Mouse (Mus musculus): ENCODE measurements around the gene Atraid.
A peak's percentile ranks its signal among the peaks of the same experiment; 100 is the strongest.
"Not testable (repeated sequence)": the region's sequence is repeated elsewhere in the genome, so short reads cannot be mapped to it uniquely, and the experiment has no call there.

The Atraid gene

GRCm38 (mm10) chr5:31047848-31048762, at the start of gene Atraid:
Gene Atraid, plus strand, starts transcription at chr5:31048312.
- peak; percentile 97 to 98 for DNase-seq (ENCODE audit: low spot score in 2 of 2)

- no peak for DNase-seq (ENCODE audit: low spot score in 2 of 2)
Measured at GRCm38 (mm10) chr5:30999324-30999723, 48.8 kb upstream of the Atraid start.

DNA sequence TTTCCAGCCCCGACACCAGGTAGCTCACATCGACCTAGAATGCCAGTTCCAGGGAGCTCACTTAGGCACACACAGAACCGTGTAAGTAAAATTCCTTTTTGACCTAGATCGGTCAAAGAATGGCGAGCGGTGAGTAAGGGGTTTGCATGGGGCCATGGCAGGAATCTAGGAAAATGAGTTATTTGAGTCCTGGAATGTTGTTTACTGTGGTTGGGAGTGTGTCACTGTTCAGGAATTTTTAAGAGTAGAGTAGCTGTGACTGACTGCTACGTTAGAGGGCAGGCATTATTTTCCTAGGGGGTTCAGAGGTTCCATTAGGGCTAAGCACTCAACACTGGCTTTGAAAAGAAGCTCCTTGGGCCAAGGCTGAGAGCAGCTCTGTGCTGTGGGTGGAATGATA, 48.0 kb upstream of the Atraid start:
- DNase-seq (ENCODE audit: low spot score in 2 of 2) = no peak

DNA sequence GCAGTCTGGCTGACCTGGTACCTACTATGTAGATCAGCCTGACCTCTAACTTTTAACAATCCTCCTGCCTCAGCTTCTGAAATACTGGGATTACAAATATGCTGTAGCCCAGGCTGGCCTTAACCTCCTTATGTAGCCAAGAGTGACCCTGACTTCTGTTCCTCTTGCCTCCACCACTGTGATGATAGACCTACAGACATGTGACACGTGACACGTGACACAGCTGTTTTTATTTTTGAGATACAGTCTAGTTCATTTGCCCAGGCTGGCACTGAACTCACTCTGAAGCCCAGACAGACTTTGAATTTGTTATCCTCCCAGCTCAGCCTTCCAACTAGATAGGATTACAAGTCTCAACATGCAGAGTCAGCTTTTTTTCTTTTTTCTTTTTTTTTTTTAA, 47.1 kb upstream of the Atraid start:
- DNase-seq (ENCODE audit: low spot score in 2 of 2) = no peak

- DNase-seq (ENCODE audit: low spot score in 2 of 2) = no peak
Measured at GRCm38 (mm10) chr5:31001560-31001959, 46.6 kb upstream of the Atraid start.

- peak; percentile 64 to 84 for DNase-seq (ENCODE audit: low spot score in 2 of 2)
Measured at GRCm38 (mm10) chr5:31004184-31004583, 43.9 kb upstream of the Atraid start.

DNA sequence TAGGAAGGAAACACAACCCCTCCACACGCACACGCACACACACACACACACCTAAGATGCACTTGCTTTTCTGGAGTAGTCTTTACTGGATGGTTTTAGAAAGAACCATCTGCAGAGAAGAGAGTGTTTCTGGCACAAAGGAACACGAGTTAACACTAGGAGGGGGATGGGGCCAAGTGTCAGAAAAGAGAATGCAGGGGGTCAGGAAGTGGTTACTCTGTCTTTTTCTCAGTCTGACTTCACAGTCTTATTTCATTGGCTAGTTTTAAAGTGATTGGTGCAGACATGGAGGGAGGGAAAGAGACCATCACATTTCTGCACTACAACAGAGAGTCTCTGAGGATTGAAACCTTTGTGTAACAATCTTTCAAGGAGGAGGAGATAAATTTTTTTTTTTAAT, 35.4 kb upstream of the Atraid start:
- no peak for DNase-seq (ENCODE audit: low spot score in 2 of 2)

GRCm38 (mm10) chr5:31015913-31016312, 32.2 kb upstream of the Atraid start:
- DNase-seq (ENCODE audit: low spot score in 2 of 2) = no peak

DNA sequence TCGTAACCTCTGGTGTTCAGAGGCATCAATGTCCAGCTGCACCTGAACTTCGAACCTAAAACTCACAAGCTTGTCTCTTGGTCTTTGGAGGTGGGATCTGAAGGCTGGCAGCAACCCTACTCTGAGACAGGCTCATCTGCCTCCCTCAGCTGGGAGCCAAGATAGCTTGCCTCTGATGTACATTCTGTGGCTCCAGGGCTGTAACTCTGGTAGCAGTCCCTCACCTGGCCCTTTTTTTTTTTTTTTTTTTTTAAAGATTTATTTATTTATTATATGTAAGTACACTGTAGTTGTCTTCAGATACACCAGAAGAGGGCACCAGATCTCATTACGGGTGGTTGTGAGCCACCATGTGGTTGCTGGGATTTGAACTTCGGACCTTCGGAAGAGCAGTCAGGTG, 26.3 kb upstream of the Atraid start:
- DNase-seq (ENCODE audit: low spot score in 2 of 2) = not testable (repeated sequence)

- no peak for DNase-seq (ENCODE audit: low spot score in 2 of 2)
Measured at GRCm38 (mm10) chr5:31022690-31023089, 25.4 kb upstream of the Atraid start.

GRCm38 (mm10) chr5:31023254-31023653, 24.9 kb upstream of the Atraid start:
- DNase-seq (ENCODE audit: low spot score in 2 of 2) = no peak

DNA sequence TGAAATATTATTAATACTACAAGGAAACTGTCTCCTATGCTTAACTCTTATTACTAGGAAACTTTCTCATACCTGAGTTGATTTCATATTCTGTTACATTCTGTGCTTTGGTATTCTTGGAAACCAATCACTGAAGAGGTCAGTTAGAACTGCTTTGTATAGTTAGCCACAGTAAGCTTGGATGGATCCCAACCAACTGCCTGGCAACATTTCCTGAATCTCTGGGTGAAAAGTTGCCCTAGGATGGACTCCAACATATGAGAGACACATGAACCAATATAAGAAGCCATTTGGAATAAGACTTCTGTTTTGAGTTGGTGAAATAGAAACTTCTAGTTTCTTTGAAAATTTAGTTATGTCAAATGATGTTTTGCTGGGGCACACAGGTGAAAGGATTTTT, 23.5 kb upstream of the Atraid start:
- no peak for DNase-seq (ENCODE audit: low spot score in 2 of 2)

GRCm38 (mm10) chr5:31030926-31031325, 17.2 kb upstream of the Atraid start:
- no peak for DNase-seq (ENCODE audit: low spot score in 2 of 2)

DNA sequence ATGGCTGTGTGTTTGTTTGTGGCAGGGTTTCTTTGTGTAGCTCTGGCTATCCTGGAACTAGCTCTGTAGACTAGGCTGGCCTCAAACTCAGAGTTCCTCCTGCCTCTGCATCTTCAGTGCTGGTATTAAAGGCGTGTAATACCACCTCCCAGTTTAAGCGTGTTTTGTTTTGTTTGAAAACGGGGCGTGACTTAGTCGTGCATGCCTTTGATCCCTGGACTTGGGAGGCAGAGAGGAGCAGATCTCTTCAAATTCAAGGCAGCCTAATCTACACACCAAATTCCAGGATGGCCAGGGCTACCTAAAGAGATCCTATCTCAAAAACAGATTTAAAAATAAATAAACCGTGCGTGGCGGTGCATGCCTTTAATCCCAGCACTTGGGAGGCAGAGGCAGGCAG, 16.6 kb upstream of the Atraid start:
- DNase-seq (ENCODE audit: low spot score in 2 of 2) = no peak

DNA sequence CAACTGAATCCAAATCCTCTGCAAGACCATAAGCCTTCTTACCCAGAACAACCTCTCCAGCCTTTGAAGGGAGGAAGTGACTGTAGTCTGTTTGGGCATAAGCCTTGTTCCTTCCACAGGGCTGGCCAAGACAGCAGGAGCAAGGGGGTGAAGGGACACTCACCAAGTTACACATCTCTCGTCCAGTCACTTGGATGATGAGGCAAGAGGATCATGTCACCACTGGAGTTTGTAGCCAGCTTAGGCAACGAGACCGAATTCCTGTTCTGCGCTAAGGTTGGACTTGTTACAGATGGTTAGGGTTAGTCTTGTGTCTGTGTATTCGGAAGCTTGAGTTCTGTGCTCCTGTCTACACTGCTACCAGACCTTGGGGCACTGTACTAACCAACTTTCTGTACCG, 13.4 kb upstream of the Atraid start:
- no peak for DNase-seq (ENCODE audit: low spot score in 2 of 2)

GRCm38 (mm10) chr5:31036556-31036955, 11.6 kb upstream of the Atraid start:
- DNase-seq (ENCODE audit: low spot score in 2 of 2) = not testable (repeated sequence)

DNA sequence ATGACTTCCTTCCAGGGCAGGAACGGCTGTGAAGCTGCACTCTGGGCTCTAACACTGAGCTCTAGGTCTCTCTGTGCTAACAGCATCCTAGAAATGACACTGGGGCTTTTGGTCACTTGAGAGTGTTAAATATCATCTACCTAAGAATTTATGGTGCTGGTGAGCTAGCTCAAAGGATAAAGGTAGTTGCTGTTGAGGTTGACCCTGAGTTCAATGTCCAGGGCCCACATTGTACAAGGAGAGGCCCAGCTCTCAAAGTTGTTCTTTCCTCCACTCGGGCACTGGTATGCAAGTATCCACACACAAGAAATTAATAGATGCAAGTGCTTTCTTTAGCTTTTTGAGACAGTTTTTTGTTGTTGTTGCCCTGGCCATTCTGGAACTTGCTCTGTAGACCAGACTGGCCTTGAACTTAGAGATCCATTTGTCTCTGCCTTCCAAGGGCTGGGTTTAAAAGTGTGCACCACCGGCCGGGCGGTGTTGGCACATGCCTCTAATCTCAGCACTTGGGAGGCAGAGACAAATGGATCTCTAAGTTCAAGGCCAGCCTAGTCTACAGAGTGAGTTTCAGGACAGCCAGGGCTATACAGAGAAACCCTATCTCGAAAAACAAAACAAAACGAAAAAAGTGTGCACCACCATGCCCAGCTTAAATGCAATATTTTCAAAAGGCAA, 9.8 kb upstream of the Atraid start:
- no peak for DNase-seq (ENCODE audit: low spot score in 2 of 2)

- DNase-seq (ENCODE audit: low spot score in 2 of 2) = no peak
Measured at GRCm38 (mm10) chr5:31046416-31046815, 1.7 kb upstream of the Atraid start.

DNA sequence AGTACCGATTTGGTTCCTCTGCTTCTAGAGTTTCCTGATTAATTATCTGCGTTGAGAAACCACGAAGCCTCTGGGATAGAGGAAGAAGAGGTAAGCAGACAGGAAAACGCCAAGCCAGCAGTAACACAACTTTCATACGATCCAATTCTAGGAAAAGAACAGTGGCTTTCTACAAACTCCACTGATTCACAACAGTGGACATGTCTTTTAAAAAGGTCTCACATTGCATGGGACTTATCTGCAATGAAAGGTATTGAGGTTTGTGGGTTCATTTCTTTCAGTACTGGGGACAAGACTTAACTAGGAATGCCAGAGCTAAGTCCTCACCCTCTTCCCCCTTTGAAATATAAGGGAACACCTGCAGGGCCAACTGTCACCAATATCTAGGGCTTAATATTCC, 1.0 kb upstream of the Atraid start:
- no peak for DNase-seq (ENCODE audit: low spot score in 2 of 2)

DNA sequence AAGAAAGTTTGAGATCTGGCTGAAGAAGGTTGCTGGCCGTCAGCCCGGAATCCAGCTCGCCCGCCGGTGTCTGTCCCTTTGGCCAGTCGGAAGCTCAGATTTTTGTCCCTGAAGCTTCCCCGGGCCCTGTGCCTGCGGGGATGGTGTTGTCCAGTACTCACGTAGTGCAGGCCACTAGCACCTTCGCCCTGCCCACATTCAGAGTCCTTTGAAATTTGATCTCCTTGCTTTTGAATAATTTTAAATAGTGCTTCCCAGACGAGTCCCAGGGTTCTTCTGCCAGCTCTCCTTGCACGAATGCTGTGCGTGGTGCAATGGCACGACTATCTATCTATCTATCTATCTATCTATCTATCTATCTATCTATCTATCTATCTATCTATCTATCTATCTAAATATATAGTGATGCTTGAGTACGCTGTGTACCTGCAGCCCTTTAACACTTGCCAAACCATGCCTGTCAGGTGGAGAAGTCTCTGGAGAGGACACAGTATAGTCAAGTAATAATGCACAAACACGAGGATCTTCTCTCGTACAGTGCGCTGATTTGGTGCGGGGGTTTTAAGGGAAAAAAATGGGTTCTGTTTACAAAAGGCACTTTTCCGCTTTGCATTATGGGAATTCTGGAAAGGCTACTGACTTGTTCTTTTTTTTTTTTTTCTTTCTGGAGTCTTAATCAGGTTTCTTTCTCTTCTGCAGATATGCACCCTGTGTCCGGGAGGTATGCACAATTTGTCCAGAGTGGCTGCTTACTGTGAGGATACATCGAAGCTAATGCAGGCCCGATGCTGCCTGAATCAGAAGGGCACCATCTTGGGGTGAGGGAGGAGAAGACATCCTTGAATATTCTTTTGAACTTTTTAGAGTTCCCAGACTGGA, 890 bp downstream of the Atraid start, which contains the start of gene Slc5a6:
Gene Slc5a6, minus strand, starts transcription at position 162 of the 879 bp plus-strand sequence.
- DNase-seq (ENCODE audit: low spot score in 2 of 2) = peak in 1 of 2 experiments; percentile 39

GRCm38 (mm10) chr5:31050427-31050826, 2.3 kb downstream of the Atraid start:
- DNase-seq (ENCODE audit: low spot score in 2 of 2) = no peak

DNA sequence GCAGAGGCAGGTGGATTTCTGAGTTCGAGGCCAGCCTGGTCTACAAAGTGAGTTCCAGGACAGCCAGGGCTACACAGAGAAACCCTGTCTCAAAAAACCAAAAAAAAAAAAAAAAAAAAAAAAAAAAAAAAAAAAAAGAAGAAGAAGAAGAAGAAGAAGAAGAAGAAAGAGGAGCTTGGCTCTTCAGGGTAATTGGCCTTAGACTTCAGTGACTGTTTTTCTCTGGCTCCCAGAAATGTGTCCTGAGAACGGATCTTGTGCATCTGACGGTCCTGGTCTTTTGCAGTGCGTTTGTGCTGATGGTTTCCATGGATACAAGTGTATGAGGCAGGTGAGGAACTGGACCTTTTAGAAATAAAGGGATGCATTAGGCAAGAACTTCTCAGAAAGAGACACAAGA, 5.6 kb downstream of the Atraid start:
- not testable (repeated sequence) for DNase-seq (ENCODE audit: low spot score in 2 of 2)

Measured in frontal cortex, postnatal 10 days (tissue).